Mouse (Mus musculus) intestine, embryonic 14.5 days (tissue): ENCODE data around the gene Satb2. TPM values are rescaled to one million over a fixed set of nuclear protein-coding genes. Genes with fewer than 3 reads are reported as not detected.

Source experiments
- ATAC-seq: fragments of 200-750 bp; cut with Nextera tagmentation; replicated peaks from 2 replicates; pipeline ENCODE4 v1.8.0; 2017; ENCODE audit warnings: low read depth, moderate number of reproducible peaks, moderate TSS enrichment, moderate library complexity; ENCODE audit not compliant: low FRiP score, low TSS enrichment
- DNase-seq: peaks from one replicate; pipeline ENCODE4 v3.0.0-alpha.2; 2018; ENCODE audit warnings: low spot score
- H3K27ac ChIP-seq: fragments of 300-500 bp; sonication (generic); 2 replicates; pipeline ENCODE4 v1.5.1; 2014; ENCODE audit warnings: low read depth, mild to moderate bottlenecking, control low read depth
- H3K27me3 ChIP-seq: fragments of 300-500 bp; sonication (generic); replicated peaks from 2 replicates; pipeline ENCODE4 v1.6.1; 2014; ENCODE audit warnings: low read length, control low read depth; ENCODE audit not compliant: control insufficient read depth, insufficient read depth
- H3K36me3 ChIP-seq: fragments of 300-500 bp; sonication (generic); 2 replicates; pipeline ENCODE4 v1.6.1; 2014; ENCODE audit warnings: low read length, control low read depth; ENCODE audit not compliant: control insufficient read depth, insufficient read depth
- H3K4me1 ChIP-seq: fragments of 300-500 bp; sonication (generic); replicated peaks from 2 replicates; pipeline ENCODE4 v1.6.1; 2014; ENCODE audit warnings: low read length, control low read depth, mixed read lengths; ENCODE audit not compliant: control insufficient read depth, insufficient read depth
- H3K4me2 ChIP-seq: fragments of 300-500 bp; sonication (generic); 2 replicates; pipeline ENCODE4 v1.6.1; 2014; ENCODE audit warnings: low read length
- H3K4me3 ChIP-seq: fragments of 300-500 bp; sonication (generic); 2 replicates; pipeline ENCODE4 v1.5.1; 2014; ENCODE audit warnings: low read depth, low read length, control low read depth, mixed read lengths
- H3K9ac ChIP-seq: fragments of 300-500 bp; sonication (generic); 2 replicates; pipeline ENCODE4 v1.6.1; 2014; ENCODE audit warnings: mild to moderate bottlenecking, low read length
- H3K9me3 ChIP-seq: fragments of 300-500 bp; sonication (generic); 2 replicates; pipeline ENCODE4 v1.6.1; 2016; ENCODE audit warnings: low read length, control low read depth; ENCODE audit not compliant: control insufficient read depth
- WGBS: fragments of 180-500 bp; shearing (Covaris S2); extraction: QIAGEN DNeasy Blood & Tissue Kit; methylation state at CpG from one replicate; pipeline ENCODE4 v1.1.7; 2014; 5-methylcytosine and 5-hydroxymethylcytosine counted together
- polyA plus RNA-seq: library from polyadenylated mRNA; unstranded; fragments of >200 nt; fragmentation: Nextera tagmentation; extraction: Ambion mirVana; gene quantifications from 2 replicates; pipeline ENCODE4 v1.2.1, GENCODE M21; 2014

Gene Satb2
- polyA plus RNA-seq, 1 experiment from 2014 or later, result 4.3 TPM

GRCm38 (mm10) chr1:56970740-56971141 is 7.7 kb downstream of the Satb2 start:
- Histone ChIP-seq H3K9me3 (no peaks in the 10 kb centered on the region), H3K4me2 (peak overlapping the region; percentile 70), H3K27me3 (peaks cover 48% of the 10 kb centered on the region), H3K4me3 (peak overlapping the region; percentile 75), H3K4me1 (peaks cover 7% of the 10 kb centered on the region; the same call in 1 of the 2 replicates), H3K36me3 (no peaks in the 10 kb centered on the region), H3K9ac (peak overlapping the region; percentile 74), H3K27ac (no peak overlapping the region)
- under 1% methylated on average over 27 of the region's 27 CpGs for WGBS
- peak; percentile 68 for DNase-seq
- ATAC-seq, result no peak

GRCm38 (mm10) chr1:56969364-56970360 is 8.8 kb downstream of the Satb2 start:
- whole genome bisulfite sequencing, result 1% methylated on average over 47 of the region's 47 CpGs
- peak overlapping the region; percentile 18; the same call in 1 of the 2 replicates for H3K9ac ChIP-seq
- ATAC-seq, result no peak

GRCm38 (mm10) chr1:56965879-56966579 is 12.4 kb downstream of the Satb2 start:
- peaks cover 4% of the 10 kb centered on the region; the same call in 1 of the 2 replicates for H3K4me1 ChIP-seq
- H3K27ac ChIP-seq, result no peak overlapping the region
- H3K9me3 ChIP-seq, result no peaks in the 10 kb centered on the region
- H3K27me3 ChIP-seq, result peaks cover 34% of the 10 kb centered on the region
- no peak overlapping the region for H3K4me3 ChIP-seq
- H3K4me2 ChIP-seq, result no peak overlapping the region
- H3K36me3 ChIP-seq, result no peaks in the 10 kb centered on the region
- no peak overlapping the region for H3K9ac ChIP-seq
- ATAC-seq, result no peak
- DNase-seq, result peak; percentile 51
- WGBS, result 55% methylated on average over 3 of the region's 3 CpGs

More at GRCm38 (mm10) chr1:56969364-56970360, 8.8 kb downstream of the Satb2 start:
- H3K27me3 ChIP-seq, result peaks cover 41% of the 10 kb centered on the region
- peak; percentile 74 for DNase-seq
- no peak overlapping the region for H3K27ac ChIP-seq
- H3K9me3 ChIP-seq, result no peaks in the 10 kb centered on the region
- peaks cover 7% of the 10 kb centered on the region; the same call in 1 of the 2 replicates for H3K4me1 ChIP-seq
- H3K4me2 ChIP-seq, result peak overlapping the region; percentile 70
- H3K36me3 ChIP-seq, result no peaks in the 10 kb centered on the region
- H3K4me3 ChIP-seq, result peak overlapping the region; percentile 75

- 84% methylated on average over 7 of the region's 7 CpGs for WGBS
- H3K4me1 ChIP-seq, result no peaks in the 10 kb centered on the region
- H3K4me3 ChIP-seq, result no peak overlapping the region
- no peak overlapping the region for H3K9ac ChIP-seq
- H3K36me3 ChIP-seq, result no peaks in the 10 kb centered on the region
- no peak overlapping the region for H3K27ac ChIP-seq
- H3K9me3 ChIP-seq, result no peaks in the 10 kb centered on the region
- H3K27me3 ChIP-seq, result peaks cover 20% of the 10 kb centered on the region
- ATAC-seq, result no peak
- DNase-seq, result no peak
- H3K4me2 ChIP-seq, result no peak overlapping the region
These were observed 14.0 kb downstream of the Satb2 start for GRCm38 (mm10) chr1:56964493-56964892.

- no peak for DNase-seq
- no peak for ATAC-seq
- WGBS, result 77% methylated on average over 4 of the region's 4 CpGs
These were observed 15.2 kb downstream of the Satb2 start for GRCm38 (mm10) chr1:56963291-56963690.

GRCm38 (mm10) chr1:56958996-56959395 is 19.5 kb downstream of the Satb2 start:
- 86% methylated on average over 5 of the region's 5 CpGs for WGBS
- Histone ChIP-seq H3K9ac (no peak overlapping the region), H3K36me3 (no peaks in the 10 kb centered on the region), H3K4me3 (no peak overlapping the region), H3K27ac (no peak overlapping the region), H3K9me3 (no peaks in the 10 kb centered on the region), H3K4me2 (no peak overlapping the region), H3K27me3 (no peaks in the 10 kb centered on the region), H3K4me1 (no peaks in the 10 kb centered on the region)
- no peak for DNase-seq
- no peak for ATAC-seq

More at GRCm38 (mm10) chr1:56963291-56963690, 15.2 kb downstream of the Satb2 start:
- no peak overlapping the region for H3K27ac ChIP-seq
- no peaks in the 10 kb centered on the region for H3K36me3 ChIP-seq
- H3K9ac ChIP-seq, result no peak overlapping the region
- no peaks in the 10 kb centered on the region for H3K9me3 ChIP-seq
- H3K4me2 ChIP-seq, result no peak overlapping the region
- peaks cover 8% of the 10 kb centered on the region for H3K27me3 ChIP-seq
- H3K4me3 ChIP-seq, result no peak overlapping the region
- H3K4me1 ChIP-seq, result no peaks in the 10 kb centered on the region

GRCm38 (mm10) chr1:56957942-56958341 is 20.5 kb downstream of the Satb2 start:
- WGBS, result 87% methylated on average over 7 of the region's 7 CpGs
- DNase-seq, result no peak

GRCm38 (mm10) chr1:56956811-56957210 is 21.6 kb downstream of the Satb2 start:
- WGBS, result 92% methylated on average over 2 of the region's 2 CpGs
- no peak overlapping the region for H3K9ac ChIP-seq
- H3K27me3 ChIP-seq, result no peaks in the 10 kb centered on the region
- no peak overlapping the region for H3K4me2 ChIP-seq
- H3K36me3 ChIP-seq, result no peaks in the 10 kb centered on the region
- no peaks in the 10 kb centered on the region for H3K9me3 ChIP-seq
- H3K27ac ChIP-seq, result no peak overlapping the region
- H3K4me1 ChIP-seq, result no peaks in the 10 kb centered on the region
- no peak for DNase-seq
- no peak overlapping the region for H3K4me3 ChIP-seq
- no peak for ATAC-seq

More at GRCm38 (mm10) chr1:56957942-56958341, 20.5 kb downstream of the Satb2 start:
- H3K27ac ChIP-seq, result no peak overlapping the region
- no peak overlapping the region for H3K4me2 ChIP-seq
- no peaks in the 10 kb centered on the region for H3K27me3 ChIP-seq
- no peak overlapping the region for H3K9ac ChIP-seq
- H3K36me3 ChIP-seq, result no peaks in the 10 kb centered on the region
- no peaks in the 10 kb centered on the region for H3K4me1 ChIP-seq
- ATAC-seq, result no peak
- H3K9me3 ChIP-seq, result no peaks in the 10 kb centered on the region
- H3K4me3 ChIP-seq, result no peak overlapping the region
